Mouse (Mus musculus): ENCODE measurements around the gene Mpi. TPM values are rescaled to one million over a fixed set of nuclear protein-coding genes. Genes with fewer than 3 reads are reported as not detected.
A peak's percentile ranks its signal among the peaks of the same experiment; 100 is the strongest.

The Mpi gene
- 75.8 and 81.7 TPM in 2 replicates for polyA plus RNA-seq (2015; fragmentation: Nextera tagmentation; extraction: Ambion mirVana)

DNA sequence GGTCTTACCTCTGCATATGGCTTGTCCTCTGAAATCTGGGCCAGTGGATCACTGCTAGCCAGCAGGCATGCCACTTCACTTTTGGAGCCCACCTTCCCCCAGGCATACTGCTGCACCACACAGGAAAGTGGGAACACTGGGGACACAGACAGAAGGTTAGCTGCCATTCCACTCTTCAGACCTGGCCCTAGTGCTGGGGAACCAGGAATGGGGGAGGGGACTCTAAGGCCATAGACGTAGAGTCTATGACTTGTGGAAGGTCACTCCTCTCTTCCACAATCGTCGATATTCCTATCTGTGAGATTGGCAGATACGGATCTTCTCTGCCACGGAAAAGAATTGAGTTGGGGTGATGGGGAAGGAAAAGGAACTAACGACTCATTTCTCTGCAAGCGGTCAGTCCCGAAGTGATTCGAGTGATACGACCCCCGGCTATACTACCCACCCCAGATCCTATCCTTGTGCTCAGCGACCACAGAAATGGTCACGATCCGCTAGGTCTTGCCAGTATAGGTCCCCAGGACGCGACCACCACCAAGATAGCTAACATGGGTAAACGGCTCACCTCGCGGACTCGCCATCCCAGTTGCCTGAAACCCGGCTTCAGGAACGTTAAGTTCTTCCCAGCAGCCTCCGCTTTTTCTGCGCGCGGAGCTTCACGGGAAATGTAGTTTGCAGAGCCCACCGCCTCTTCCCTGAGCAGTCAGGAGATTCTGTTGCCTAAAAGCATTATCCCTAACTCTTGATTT lies at the start of gene Mpi:
Mpi (minus strand) TSS at position 625 of the 749 bp plus-strand sequence.
- 2% methylated on average over 28 of the region's 28 CpGs for WGBS
- peak within 1 kb of the TSS; percentile 57 for H3K4me3 ChIP-seq (replicated peaks)
- ATAC-seq (ENCODE audit: low FRiP score): peak; percentile 74

DNA sequence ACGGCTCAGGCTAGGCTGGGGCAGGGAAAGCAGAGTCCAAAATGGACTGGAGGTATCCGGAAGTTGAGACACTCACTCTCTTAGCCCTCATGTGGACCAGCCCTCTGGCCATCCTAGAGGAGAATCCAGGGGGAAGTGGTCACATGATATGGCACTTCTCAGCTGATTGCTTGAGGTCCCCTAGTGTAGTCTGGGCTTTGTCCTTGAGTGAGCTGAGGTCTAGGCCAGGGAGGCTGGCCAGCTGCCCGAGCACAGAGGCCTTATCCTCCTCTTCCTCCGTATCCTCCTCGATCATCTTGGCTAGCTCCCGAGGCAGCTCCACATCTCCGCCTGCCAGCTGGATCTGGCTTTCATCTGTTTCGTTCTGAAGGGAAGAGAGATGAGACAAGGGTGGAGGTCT lies 49.5 kb upstream of the Mpi start:
- no peak for ATAC-seq (ENCODE audit: low FRiP score)
- H3K9ac ChIP-seq (replicated peaks): no peak overlapping the region
- H3K27ac ChIP-seq (replicated peaks): no peak overlapping the region
- no peak overlapping the region for H3K4me3 ChIP-seq (replicated peaks)
- peaks cover 30% of the 10 kb centered on the region for H3K4me1 ChIP-seq
- peaks cover 23% of the 10 kb centered on the region for H3K27me3 ChIP-seq (replicated peaks)
- WGBS: 68% methylated on average over 8 of the region's 8 CpGs
- H3K4me2 ChIP-seq: no peak overlapping the region
- H3K36me3 ChIP-seq: no peaks in the 10 kb centered on the region
- H3K9me3 ChIP-seq (replicated peaks): no peaks in the 10 kb centered on the region

More for the DNA sequence above, at the start of gene Mpi:
- H3K4me1 ChIP-seq: peaks cover 31% of the 10 kb centered on the region
- no peaks in the 10 kb centered on the region for H3K9me3 ChIP-seq (replicated peaks)
- peak within 1 kb of the TSS; percentile 49 for H3K9ac ChIP-seq (replicated peaks)
- H3K4me2 ChIP-seq: peak within 1 kb of the TSS; percentile 73
- H3K36me3 ChIP-seq: peaks cover 34% of the 10 kb centered on the region
- no peaks in the 10 kb centered on the region for H3K27me3 ChIP-seq (replicated peaks)
- no peak within 1 kb of the TSS for H3K27ac ChIP-seq (replicated peaks)

DNA sequence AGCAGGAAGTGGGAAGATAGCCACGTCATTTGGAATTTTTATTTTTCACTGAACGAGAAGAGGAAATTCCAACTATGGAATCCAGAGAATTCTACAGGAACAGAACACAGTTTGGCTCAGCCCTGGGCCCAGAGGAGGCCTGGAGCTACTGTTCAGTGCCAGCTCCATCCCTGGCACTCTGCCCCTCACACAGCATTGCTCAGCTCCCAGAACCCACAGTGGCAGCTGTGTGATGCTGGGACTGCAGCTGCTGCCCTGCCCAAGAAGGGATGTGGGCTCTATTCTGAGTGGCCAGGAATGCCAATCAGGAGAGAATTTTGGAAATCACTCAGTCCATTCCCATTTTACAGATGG lies 48.8 kb upstream of the Mpi start:
- Histone ChIP-seq H3K27me3 (replicated peaks) (peaks cover 18% of the 10 kb centered on the region), H3K4me1 (peaks cover 26% of the 10 kb centered on the region), H3K9me3 (replicated peaks) (no peaks in the 10 kb centered on the region), H3K9ac (replicated peaks) (no peak overlapping the region), H3K4me2 (no peak overlapping the region), H3K27ac (replicated peaks) (peak overlapping the region; percentile 51; the same call in 1 of the 2 replicates), H3K36me3 (peaks cover 3% of the 10 kb centered on the region; the same call in 1 of the 2 replicates), H3K4me3 (replicated peaks) (no peak overlapping the region)
- 67% methylated on average over 2 of the region's 2 CpGs for WGBS
- 0 out of 2 replicates have a peak, but pooled peaks have one; percentile 33 for ATAC-seq (ENCODE audit: low FRiP score)

- no peak for ATAC-seq (ENCODE audit: low FRiP score)
- WGBS: 16% methylated on average over 3 of the region's 3 CpGs
These were observed 48.2 kb upstream of the Mpi start for GRCm38 (mm10) chr9:57600620-57601352.

GRCm38 (mm10) chr9:57598851-57599563 lies 46.4 kb upstream of the Mpi start:
- no peak overlapping the region for H3K4me3 ChIP-seq (replicated peaks)

More at GRCm38 (mm10) chr9:57600620-57601352, 48.2 kb upstream of the Mpi start:
- Histone ChIP-seq H3K27me3 (replicated peaks) (peaks cover 13% of the 10 kb centered on the region), H3K4me3 (replicated peaks) (no peak overlapping the region), H3K9me3 (replicated peaks) (no peaks in the 10 kb centered on the region), H3K36me3 (peaks cover 6% of the 10 kb centered on the region; the same call in 1 of the 2 replicates), H3K9ac (replicated peaks) (no peak overlapping the region), H3K27ac (replicated peaks) (no peak overlapping the region), H3K4me2 (no peak overlapping the region), H3K4me1 (peaks cover 20% of the 10 kb centered on the region; the same call in 1 of the 2 replicates)

GRCm38 (mm10) chr9:57597929-57598382 lies 45.4 kb upstream of the Mpi start:
- WGBS: 30% methylated on average over 4 of the region's 4 CpGs
- no peak overlapping the region for H3K4me3 ChIP-seq (replicated peaks)
- H3K27me3 ChIP-seq (replicated peaks): no peaks in the 10 kb centered on the region
- no peak overlapping the region for H3K4me2 ChIP-seq
- H3K27ac ChIP-seq (replicated peaks): no peak overlapping the region
- ATAC-seq (ENCODE audit: low FRiP score): no peak
- peaks cover 30% of the 10 kb centered on the region for H3K36me3 ChIP-seq
- no peak overlapping the region for H3K9ac ChIP-seq (replicated peaks)
- peaks cover 20% of the 10 kb centered on the region; the same call in 1 of the 2 replicates for H3K4me1 ChIP-seq
- no peaks in the 10 kb centered on the region for H3K9me3 ChIP-seq (replicated peaks)

More at GRCm38 (mm10) chr9:57598851-57599563, 46.4 kb upstream of the Mpi start:
- Histone ChIP-seq H3K27ac (replicated peaks) (no peak overlapping the region), H3K9ac (replicated peaks) (no peak overlapping the region), H3K9me3 (replicated peaks) (no peaks in the 10 kb centered on the region), H3K36me3 (peaks cover 20% of the 10 kb centered on the region), H3K27me3 (replicated peaks) (no peaks in the 10 kb centered on the region), H3K4me2 (no peak overlapping the region), H3K4me1 (peaks cover 20% of the 10 kb centered on the region; the same call in 1 of the 2 replicates)
- ATAC-seq (ENCODE audit: low FRiP score): no peak
- 68% methylated on average over 8 of the region's 8 CpGs for WGBS

GRCm38 (mm10) chr9:57597265-57597664 lies 44.7 kb upstream of the Mpi start:
- no peaks in the 10 kb centered on the region for H3K27me3 ChIP-seq (replicated peaks)
- 87% methylated on average over 8 of the region's 8 CpGs for WGBS
- no peak for ATAC-seq (ENCODE audit: low FRiP score)
- H3K4me2 ChIP-seq: no peak overlapping the region
- H3K9me3 ChIP-seq (replicated peaks): no peaks in the 10 kb centered on the region
- peaks cover 19% of the 10 kb centered on the region; the same call in 1 of the 2 replicates for H3K4me1 ChIP-seq
- peaks cover 36% of the 10 kb centered on the region for H3K36me3 ChIP-seq
- H3K9ac ChIP-seq (replicated peaks): no peak overlapping the region
- H3K4me3 ChIP-seq (replicated peaks): no peak overlapping the region
- no peak overlapping the region for H3K27ac ChIP-seq (replicated peaks)

DNA sequence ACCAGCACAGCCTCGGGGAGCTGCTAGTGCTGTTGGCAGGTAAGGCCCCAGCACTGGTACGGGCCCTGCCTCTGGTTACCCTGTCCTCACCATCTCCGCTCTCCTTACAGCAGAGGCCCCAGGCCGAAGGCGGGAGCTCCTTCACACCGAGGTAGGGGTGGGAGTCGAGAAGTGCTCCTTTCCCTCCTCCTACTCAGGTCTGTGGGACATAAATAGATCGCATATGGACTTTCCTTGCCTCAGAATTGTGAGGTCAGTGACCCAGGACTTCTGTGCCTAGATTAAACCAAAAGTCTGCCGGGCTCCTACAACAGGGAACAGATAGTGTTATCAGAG lies 41.6 kb upstream of the Mpi start:
- Histone ChIP-seq H3K9ac (replicated peaks) (no peak overlapping the region), H3K9me3 (replicated peaks) (no peaks in the 10 kb centered on the region), H3K27ac (replicated peaks) (no peak overlapping the region), H3K36me3 (peaks cover 42% of the 10 kb centered on the region), H3K4me3 (replicated peaks) (no peak overlapping the region), H3K4me2 (no peak overlapping the region), H3K27me3 (replicated peaks) (no peaks in the 10 kb centered on the region), H3K4me1 (peaks cover 22% of the 10 kb centered on the region)
- no peak for ATAC-seq (ENCODE audit: low FRiP score)
- 81% methylated on average over 9 of the region's 9 CpGs for WGBS

- no peak overlapping the region for H3K4me3 ChIP-seq (replicated peaks)
- WGBS: 56% methylated on average over 12 of the region's 12 CpGs
- H3K27me3 ChIP-seq (replicated peaks): no peaks in the 10 kb centered on the region
- H3K9ac ChIP-seq (replicated peaks): no peak overlapping the region
- ATAC-seq (ENCODE audit: low FRiP score): no peak
- no peak overlapping the region for H3K27ac ChIP-seq (replicated peaks)
- H3K4me1 ChIP-seq: peaks cover 27% of the 10 kb centered on the region
- H3K36me3 ChIP-seq: peaks cover 42% of the 10 kb centered on the region
- no peaks in the 10 kb centered on the region for H3K9me3 ChIP-seq (replicated peaks)
- no peak overlapping the region for H3K4me2 ChIP-seq
These were observed 41.1 kb upstream of the Mpi start for GRCm38 (mm10) chr9:57593454-57594173.

GRCm38 (mm10) chr9:57590726-57591125 lies 38.2 kb upstream of the Mpi start:
- Histone ChIP-seq H3K9ac (replicated peaks) (no peak overlapping the region), H3K4me2 (peak overlapping the region; percentile 92), H3K4me3 (replicated peaks) (peak overlapping the region; percentile 78; the same call in 1 of the 2 replicates), H3K9me3 (replicated peaks) (no peaks in the 10 kb centered on the region), H3K4me1 (peaks cover 22% of the 10 kb centered on the region), H3K27me3 (replicated peaks) (no peaks in the 10 kb centered on the region), H3K27ac (replicated peaks) (no peak overlapping the region), H3K36me3 (peaks cover 50% of the 10 kb centered on the region)
- 42% methylated on average over 5 of the region's 5 CpGs for WGBS
- ATAC-seq (ENCODE audit: low FRiP score): no peak
